Mouse (Mus musculus): ENCODE results near the gene Strip2.

The Strip2 gene

DNA sequence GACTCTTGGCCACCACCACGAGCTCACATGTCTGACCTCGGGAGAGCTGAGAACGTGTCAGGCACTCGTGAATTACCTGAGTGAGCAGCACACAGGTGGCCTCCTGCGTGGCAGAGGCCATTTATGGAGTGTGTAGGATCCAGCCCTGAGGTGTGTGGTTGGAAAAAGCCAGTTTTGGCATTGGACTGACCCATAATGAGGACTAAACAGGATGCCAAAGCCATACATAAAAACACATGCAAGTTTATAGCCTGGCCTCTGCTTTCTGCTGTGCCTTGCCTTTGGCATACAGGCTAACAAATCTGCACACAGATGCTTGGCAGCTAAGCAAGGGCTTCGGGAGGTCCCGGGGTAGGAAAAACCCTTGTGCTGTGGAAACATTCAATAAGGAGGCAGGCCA lies 92.4 kb downstream of the Strip2 start:
- peak; percentile 32 for DNase-seq (ENCODE audit: low spot score)

Measured in MN1 (cell line).